In the genomic region with DNA sequence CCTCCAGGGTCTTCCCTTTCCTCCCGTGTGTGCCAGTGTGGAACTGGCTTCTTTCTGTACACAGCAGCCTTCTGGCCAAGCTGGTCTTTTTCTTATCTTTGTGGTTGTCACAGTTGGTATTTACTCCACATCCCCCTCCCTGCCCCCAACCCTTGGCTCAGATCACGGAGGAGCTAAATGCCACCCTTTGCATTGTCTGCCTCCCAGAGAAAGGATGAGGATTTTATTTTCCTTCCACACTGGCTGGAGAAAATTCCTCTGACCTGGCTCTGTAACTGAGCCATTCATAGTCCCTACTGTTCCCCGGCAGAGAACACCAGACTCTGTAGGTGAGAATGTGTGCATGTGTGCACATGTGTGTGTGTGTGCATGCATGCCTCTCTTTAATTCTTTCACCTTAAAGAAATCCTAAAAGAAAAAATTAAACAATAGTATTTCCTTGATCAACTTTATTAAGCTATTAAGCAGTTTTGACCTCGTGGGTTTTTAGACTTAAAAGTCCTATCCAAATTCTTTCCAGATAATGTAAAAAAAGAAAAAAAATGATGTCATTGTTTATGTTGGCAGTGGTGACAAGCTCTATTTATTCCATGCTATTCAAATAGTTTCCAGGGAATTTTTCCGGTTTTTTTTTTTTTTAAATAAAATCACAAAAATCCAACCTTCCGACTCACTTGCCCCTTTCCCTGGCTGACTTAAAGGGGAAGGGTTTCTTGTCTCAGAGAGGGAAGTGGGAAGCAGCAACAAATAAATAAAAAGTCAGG, we compare ENCODE assay signal across 9 mouse cellular contexts.
DNase-seq lines count a peak whose midpoint lies in the region; ATAC-seq lines count a peak whose summit lies in the region.
"Had no signal": no experiment of that assay in that cellular context is flagged by ENCODE, and none has a peak within 500 bp of the region (broad histone marks: within the 10 kb centered on the region; RNA-seq: fewer than 3 reads in every experiment).

No protein-coding gene starts in this region.

- no peak for ATAC-seq in heart, embryonic 11.5 days (replicated peaks; ENCODE audit: insufficient number of reproducible peaks, low FRiP score, low TSS enrichment)
- no peak; the same call in 1 of the 2 replicates for ATAC-seq in limb, embryonic 13.5 days (ENCODE audit: low FRiP score, low read depth)

- H3K9ac ChIP-seq in heart, embryonic 11.5 days (ENCODE audit: low read depth, low read length): no peak overlapping the region
- no peak overlapping the region for H3K9ac ChIP-seq in limb, embryonic 13.5 days

- H3K27me3 ChIP-seq in heart, embryonic 11.5 days (ENCODE audit: control insufficient read depth, insufficient read depth, low read length): no peaks in the 10 kb centered on the region
- H3K27me3 ChIP-seq in limb, embryonic 13.5 days: no peaks in the 10 kb centered on the region

- 26% methylated on average over 6 of the region's 6 CpGs for WGBS in heart, embryonic 11.5 days (ENCODE audit: insufficient replicate concordance)
- WGBS in limb, embryonic 13.5 days: 23% methylated on average over 6 of the region's 6 CpGs

- peak overlapping the region; percentile 32 for H3K4me2 ChIP-seq in heart, embryonic 11.5 days
- H3K4me2 ChIP-seq in limb, embryonic 13.5 days (replicated peaks): 0 out of 2 replicates have a peak overlapping the region, but pooled peaks have one; percentile 1

- 0 out of 2 replicates have a peak, but pooled peaks cover 4% of the 10 kb centered on the region for H3K4me1 ChIP-seq in heart, embryonic 11.5 days (ENCODE audit: control insufficient read depth, insufficient read depth, low read length)
- H3K4me1 ChIP-seq in limb, embryonic 13.5 days: peaks cover 42% of the 10 kb centered on the region

- H3K27ac ChIP-seq in heart, embryonic 11.5 days (ENCODE audit: low read depth, low read length): peak overlapping the region; percentile 57; the same call in 1 of the 2 replicates
- H3K27ac ChIP-seq in limb, embryonic 13.5 days: peak overlapping the region; percentile 28; the same call in 1 of the 2 replicates

- no peaks in the 10 kb centered on the region for H3K9me3 ChIP-seq in heart, embryonic 11.5 days (replicated peaks; ENCODE audit: control insufficient read depth, low read length)
- no peaks in the 10 kb centered on the region for H3K9me3 ChIP-seq in limb, embryonic 13.5 days

- no peak overlapping the region for H3K4me3 ChIP-seq in heart, embryonic 11.5 days (ENCODE audit: low read depth, low read length)
- no peak overlapping the region for H3K4me3 ChIP-seq in limb, embryonic 13.5 days

- no peaks in the 10 kb centered on the region for H3K36me3 ChIP-seq in heart, embryonic 11.5 days (ENCODE audit: control insufficient read depth, insufficient read depth, low read length)
- no peaks in the 10 kb centered on the region for H3K36me3 ChIP-seq in limb, embryonic 13.5 days

- DNase-seq in cerebellum, postnatal 14 days: peak; percentile 26 to 43
- no peak for DNase-seq in cerebellum, postnatal 36 days
- peak; percentile 53 for DNase-seq in NIH3T3 (ENCODE audit: low read depth)
- DNase-seq in layer of hippocampus, postnatal 36 days: no peak
- DNase-seq in right cerebral cortex, postnatal 10 days (ENCODE audit: low spot score in 2 of 2): no peak
- no peak for DNase-seq in left cerebral cortex, adult 18-20 months (ENCODE audit: low spot score in 2 of 2)
- DNase-seq: adrenal gland, postnatal 25 days had no signal

Comparison
In these comparisons a context has a peak if more than half of its experiments do, and no peak if none do; other contexts are left out.
1. DNase-seq: peak in cerebellum, postnatal 14 days (2 of 2) and NIH3T3 (single experiment); none in cerebellum, postnatal 36 days (0 of 2), layer of hippocampus, postnatal 36 days (0 of 2), right cerebral cortex, postnatal 10 days (0 of 2) and left cerebral cortex, adult 18-20 months (0 of 2).